Mouse (Mus musculus) layer of hippocampus, adult 2 months (tissue): Measurements from ENCODE around the gene Klhl26. TPM values are rescaled to one million over a fixed set of nuclear protein-coding genes. Genes with fewer than 3 reads are reported as not detected.

Experiments used
- DNase-seq, 2 experiments: peaks; one replicate each; pipeline ENCODE4 v3.0.0; 2022; ENCODE audit warnings: low spot score in 2 of 2
- H3K27ac ChIP-seq: fragments of 200-600 bp; 2 replicates; pipeline ENCODE4 v1.8.1; 2022
- H3K4me3 ChIP-seq: fragments of 200-600 bp; 2 replicates; pipeline ENCODE4 v1.8.1; 2022; ENCODE audit warnings: mild to moderate bottlenecking
- CTCF ChIP-seq: fragments of 200-600 bp; conservative IDR thresholded peaks from 2 replicates; pipeline ENCODE4 v1.8.1; 2022; ENCODE audit warnings: antibody characterized with exemption, mild to moderate bottlenecking, moderate library complexity
- total RNA-seq, 2 experiments: library from RNA; stranded (reverse); gene quantifications; 2 replicates each; pipeline ENCODE4 v1.2.3; 2021

Gene Klhl26
- total RNA-seq, 2 experiments from 2014 or later: 56.8 to 60.2 TPM

GRCm38 (mm10) chr8:70443326-70443725 is 33.4 kb downstream of the Klhl26 start:
- H3K27ac ChIP-seq: no peak overlapping the region
- H3K4me3 ChIP-seq: no peak overlapping the region
- no peak for DNase-seq
- no peak for TF ChIP-seq CTCF

GRCm38 (mm10) chr8:70441565-70441964 is 35.2 kb downstream of the Klhl26 start:
- H3K4me3 ChIP-seq: no peak overlapping the region

GRCm38 (mm10) chr8:70440246-70440645 is 36.5 kb downstream of the Klhl26 start:
- Histone ChIP-seq H3K27ac (no peak overlapping the region), H3K4me3 (no peak overlapping the region)
- no peak for DNase-seq
- peak; percentile 27; the same call in 1 of the 2 replicates for TF ChIP-seq CTCF

More at GRCm38 (mm10) chr8:70441565-70441964, 35.2 kb downstream of the Klhl26 start:
- TF ChIP-seq CTCF: no peak
- no peak overlapping the region for H3K27ac ChIP-seq
- DNase-seq: no peak

- Histone ChIP-seq H3K27ac (peak overlapping the region; percentile 96), H3K4me3 (peak overlapping the region; percentile 90)
- no peak for DNase-seq
- no peak for TF ChIP-seq CTCF
Observed at GRCm38 (mm10) chr8:70439848-70440179, 37.0 kb downstream of the Klhl26 start.

- peak; percentile 96 to 98 for DNase-seq
- no peak for TF ChIP-seq CTCF
- Histone ChIP-seq H3K27ac (peak within 1 kb of the TSS; percentile 96), H3K4me3 (peak within 1 kb of the TSS; percentile 90)
Observed at GRCm38 (mm10) chr8:70439055-70439847, 37.5 kb downstream of the Klhl26 start, which contains the start of gene Crtc1. Gene Crtc1, minus strand, starts transcription at chr8:70439579.

GRCm38 (mm10) chr8:70438423-70438822 is 38.3 kb downstream of the Klhl26 start:
- no peak for DNase-seq
- H3K4me3 ChIP-seq: peak overlapping the region; percentile 90
- peak overlapping the region; percentile 96 for H3K27ac ChIP-seq
- TF ChIP-seq CTCF: no peak

- no peak overlapping the region for H3K4me3 ChIP-seq
- no peak overlapping the region for H3K27ac ChIP-seq
- no peak for DNase-seq
- no peak for TF ChIP-seq CTCF
Observed at GRCm38 (mm10) chr8:70435156-70435555, 41.6 kb downstream of the Klhl26 start.

- no peak for TF ChIP-seq CTCF
- DNase-seq: no peak
- Histone ChIP-seq H3K4me3 (no peak overlapping the region), H3K27ac (no peak overlapping the region)
Observed at GRCm38 (mm10) chr8:70432991-70433536, 43.7 kb downstream of the Klhl26 start.

- TF ChIP-seq CTCF: no peak
- Histone ChIP-seq H3K4me3 (no peak overlapping the region), H3K27ac (no peak overlapping the region)
- DNase-seq: no peak
Observed at GRCm38 (mm10) chr8:70431213-70431612, 45.6 kb downstream of the Klhl26 start.

GRCm38 (mm10) chr8:70426300-70426907 is 50.4 kb downstream of the Klhl26 start:
- Histone ChIP-seq H3K4me3 (no peak overlapping the region), H3K27ac (no peak overlapping the region)
- no peak for TF ChIP-seq CTCF
- no peak for DNase-seq

GRCm38 (mm10) chr8:70422722-70423121 is 54.0 kb downstream of the Klhl26 start:
- no peak for TF ChIP-seq CTCF
- Histone ChIP-seq H3K4me3 (no peak overlapping the region), H3K27ac (peak overlapping the region; percentile 37; the same call in 1 of the 2 replicates)
- no peak for DNase-seq

- Histone ChIP-seq H3K27ac (peak overlapping the region; percentile 96; the same call in 1 of the 2 replicates), H3K4me3 (no peak overlapping the region)
- no peak for TF ChIP-seq CTCF
- DNase-seq: no peak
Observed at GRCm38 (mm10) chr8:70421349-70422104, 55.2 kb downstream of the Klhl26 start.
